Mouse (Mus musculus) Patski (cell line): ENCODE results near the gene Mbnl2. TPM values are rescaled to one million over a fixed set of nuclear protein-coding genes. Genes with fewer than 3 reads are reported as not detected.

Experiments used
- ATAC-seq: fragments of 100-300 bp; one replicate; pipeline ENCODE4 v1.8.0; 2021
- CTCF ChIA-PET: fragments of 350-600 bp; sonication (Branson Sonifier 250); formaldehyde crosslinking; loops from one replicate; lab custom pipeline; 2022; ENCODE audit warnings: inconsistent platforms; lab: Charles Lee
- POLR2A ChIA-PET: fragments of 350-600 bp; sonication (Branson Sonifier 250); formaldehyde crosslinking; loops from one replicate; lab custom pipeline; 2022; ENCODE audit warnings: antibody characterized with exemption, inconsistent platforms; lab: Charles Lee
- DNase-seq: peaks from one replicate; pipeline ENCODE4 v3.0.0-alpha.2; 2011; ENCODE audit warnings: low read depth, low spot score
- H3K27me3 ChIP-seq: fragments of 371-371 bp; one replicate; pipeline ENCODE4 v1.5.1; 2021
- CTCF ChIP-seq: fragments of 100-300 bp; IDR thresholded peaks from one replicate; pipeline ENCODE4 v1.5.1; 2021
- in situ Hi-C: fragments of 300-500 bp; cut with MboI; formaldehyde crosslinking; loops from 3 replicates; pipeline ENCODE4 v1.11.1; 2018; ENCODE audit warnings: low pct_unique_long_range_greater_than_20kb, mixed read lengths
- polyA plus RNA-seq: library from polyadenylated mRNA; unstranded; gene quantifications from one replicate; pipeline ENCODE4 v1.2.3, GENCODE M21; 2021

Gene Mbnl2
- polyA plus RNA-seq, 1 experiment from 2014 or later: 132 TPM

DNA sequence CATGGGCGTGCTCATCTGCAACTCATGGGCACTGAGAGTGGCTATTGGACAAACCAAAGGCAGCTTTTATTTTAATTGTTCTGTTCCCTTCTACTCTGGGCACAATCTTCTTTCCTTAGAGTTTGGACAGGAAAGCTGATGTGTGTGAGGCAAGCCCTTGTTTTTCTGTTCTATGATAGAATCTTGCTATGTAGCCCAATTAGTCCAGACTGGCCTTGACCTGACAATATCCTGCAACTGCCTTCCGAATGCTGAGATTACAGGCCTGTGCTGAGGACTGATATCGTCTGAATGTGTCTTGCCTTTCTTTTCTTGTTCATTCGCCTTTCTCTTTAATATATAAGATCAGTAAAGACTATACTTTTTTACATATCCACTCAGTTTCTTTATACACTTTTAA is 4.8 kb upstream of the Mbnl2 start:
- in situ Hi-C loops: loop anchor here (5.0 to 25.0 kb wide), 2 partner anchors 207 to 392 kb away; partner anchors contain the start of gene Rap2a
- no peak for DNase-seq
- no peak for TF ChIP-seq CTCF
- H3K27me3 ChIP-seq: no peaks in the 10 kb centered on the region
- POLR2A ChIA-PET: no interaction called here
- no peak for ATAC-seq
- CTCF ChIA-PET: interaction anchor here (1.2 kb wide), 1 partner anchor 28 kb away, joined by 3 read pairs; no protein-coding TSS in a partner anchor

DNA sequence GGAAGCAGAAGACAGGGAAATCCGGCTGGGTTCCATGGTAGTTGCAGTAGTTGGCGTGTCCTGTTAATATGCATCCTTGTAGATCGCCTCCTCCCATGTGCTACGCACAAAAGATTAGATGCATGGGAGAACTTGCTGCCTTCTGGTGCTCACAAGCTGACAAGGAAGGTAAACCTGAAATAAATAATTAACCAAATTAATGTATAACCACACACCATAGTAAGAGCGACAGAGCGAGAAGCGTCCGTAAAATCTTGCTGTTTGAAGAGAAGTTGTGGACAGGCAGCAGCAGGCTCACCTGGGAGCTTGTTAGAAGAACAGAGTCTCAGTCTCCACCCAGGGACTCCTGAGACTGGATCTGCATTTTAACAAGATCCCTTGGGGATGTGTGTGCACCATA is 4.4 kb upstream of the Mbnl2 start:
- ATAC-seq (no peak), DNase-seq (no peak)
- ChIA-PET POLR2A (no interaction called here), CTCF (interaction anchor here (1.2 kb wide), 1 partner anchor 28 kb away, joined by 3 read pairs; no protein-coding TSS in a partner anchor)
- H3K27me3 ChIP-seq: no peaks in the 10 kb centered on the region
- no peak for TF ChIP-seq CTCF
- in situ Hi-C loops: loop anchor here (5.0 to 25.0 kb wide), 2 partner anchors 206 to 391 kb away; partner anchors contain the start of gene Rap2a

DNA sequence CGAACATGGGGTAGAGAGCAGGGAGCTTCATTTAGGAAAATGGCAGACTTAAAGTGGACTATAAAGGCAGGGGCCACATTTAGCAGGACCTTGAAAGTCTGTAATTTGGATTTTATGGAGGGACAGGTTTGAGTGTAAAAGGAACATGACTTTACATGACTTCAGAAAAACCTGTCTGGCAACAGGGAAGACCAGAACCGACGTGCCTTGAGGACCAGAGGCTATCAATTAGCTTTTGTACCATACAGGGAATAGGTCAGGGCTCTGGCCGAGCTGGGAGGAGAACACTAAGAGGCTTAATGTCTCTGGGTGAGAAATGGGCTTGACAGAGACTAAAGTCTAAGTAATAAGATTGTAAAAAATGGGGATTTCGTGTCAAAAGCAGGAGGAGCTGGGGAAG is 1.7 kb upstream of the Mbnl2 start:
- ChIA-PET POLR2A (interaction anchor here (1.0 kb wide), 1 partner anchor 9 kb away, joined by 3 read pairs; no protein-coding TSS in a partner anchor), CTCF (interaction anchor here (1.5 to 2.7 kb wide), 2 partner anchors 10 to 124 kb away, joined by 8 to 11 read pairs; no protein-coding TSS in a partner anchor)
- in situ Hi-C loops: loop anchor here (5.0 to 25.0 kb wide), 2 partner anchors 204 to 389 kb away; partner anchors contain the start of gene Rap2a
- TF ChIP-seq CTCF: no peak
- DNase-seq (no peak), ATAC-seq (no peak)
- H3K27me3 ChIP-seq: no peaks in the 10 kb centered on the region

DNA sequence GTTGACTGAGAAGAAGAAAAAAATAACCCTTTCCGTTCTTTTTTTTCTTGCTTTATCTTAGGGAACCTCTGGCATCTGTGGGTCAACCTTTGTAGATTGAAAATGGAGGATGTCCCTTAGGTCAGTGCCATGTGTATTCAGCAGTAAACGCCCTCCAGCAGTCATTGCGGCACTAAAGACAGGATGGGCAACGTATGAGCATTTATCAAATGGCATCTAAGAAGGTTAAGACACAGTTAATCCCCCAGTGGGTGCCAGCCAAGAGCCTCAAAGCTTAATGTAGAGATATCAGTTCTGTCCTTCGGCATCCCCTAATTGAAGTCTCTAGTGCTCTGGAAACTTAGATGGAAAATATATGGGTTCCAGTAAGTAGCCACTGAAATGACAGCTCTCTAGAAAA is 723 bp upstream of the Mbnl2 start:
- H3K27me3 ChIP-seq: no peaks in the 10 kb centered on the region
- in situ Hi-C loops: loop anchor here (5.0 to 25.0 kb wide), 4 partner anchors 48 to 388 kb away; partner anchors contain the start of gene Rap2a
- ATAC-seq: no peak
- DNase-seq: no peak
- TF ChIP-seq CTCF: no peak
- POLR2A ChIA-PET: interaction anchor here (0.9 kb wide), 1 partner anchor 63 kb away, joined by 4 read pairs; no protein-coding TSS in a partner anchor
- CTCF ChIA-PET: interaction anchor here (1.2 to 1.5 kb wide), 3 partner anchors 8 to 18 kb away, joined by 3 to 4 read pairs (median 4); no protein-coding TSS in a partner anchor

- DNase-seq: no peak
Measured at GRCm38 (mm10) chr14:120276343-120277080, 1.0 kb downstream of the Mbnl2 start.

DNA sequence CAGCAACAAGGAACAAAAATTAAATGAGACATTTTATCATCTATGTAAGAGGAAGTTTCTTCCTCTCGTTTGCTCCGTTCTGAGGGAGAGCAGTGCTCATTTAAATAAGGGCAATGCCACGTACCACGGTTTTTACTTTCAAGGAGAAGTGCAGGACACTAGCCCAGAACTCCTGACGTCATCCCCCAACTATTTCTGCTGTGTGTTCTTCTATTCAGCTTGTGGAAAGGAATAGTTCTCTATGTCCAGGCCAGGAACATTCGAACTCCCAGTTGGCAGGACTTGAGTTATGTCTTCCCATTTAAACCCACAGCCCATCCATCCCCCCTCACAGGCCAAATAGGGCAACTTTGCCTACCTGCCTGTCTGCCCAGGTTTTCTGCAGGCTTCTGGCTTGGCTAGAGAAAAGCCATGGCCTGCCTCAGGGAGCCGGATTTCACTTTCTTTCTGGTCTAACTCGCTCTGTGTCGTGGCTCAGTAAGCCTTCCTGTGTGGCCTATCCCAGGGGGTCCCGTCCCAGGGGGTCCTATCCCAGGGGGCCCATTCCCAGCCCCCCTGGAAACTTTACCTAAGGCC is 1.7 kb downstream of the Mbnl2 start:
- CTCF ChIA-PET: interaction anchor here (2.6 kb wide), 1 partner anchor 121 kb away, joined by 8 read pairs; no protein-coding TSS in a partner anchor
- POLR2A ChIA-PET: no interaction called here
- H3K27me3 ChIP-seq: no peaks in the 10 kb centered on the region
- no peak for TF ChIP-seq CTCF
- in situ Hi-C loops: loop anchor here (5.0 kb wide), 2 partner anchors 45 to 100 kb away; no protein-coding TSS in a partner anchor
- DNase-seq: no peak
- peak; percentile 32 for ATAC-seq

More at GRCm38 (mm10) chr14:120276343-120277080, 1.0 kb downstream of the Mbnl2 start:
- H3K27me3 ChIP-seq: no peaks in the 10 kb centered on the region
- ChIA-PET POLR2A (interaction anchor here (1.8 kb wide), 1 partner anchor 96 kb away, joined by 5 read pairs; no protein-coding TSS in a partner anchor), CTCF (interaction anchor here (2.6 kb wide), 1 partner anchor 122 kb away, joined by 8 read pairs; no protein-coding TSS in a partner anchor)
- no peak for TF ChIP-seq CTCF
- in situ Hi-C loops: loop anchor here (5.0 kb wide), 2 partner anchors 46 to 101 kb away; no protein-coding TSS in a partner anchor
- no peak for ATAC-seq

GRCm38 (mm10) chr14:120278290-120279244 is 3.1 kb downstream of the Mbnl2 start:
- no peak for ATAC-seq
- in situ Hi-C loops: loop anchor here (5.0 kb wide), 2 partner anchors 44 to 99 kb away; no protein-coding TSS in a partner anchor
- CTCF ChIA-PET: interaction anchor here (0.9 to 2.6 kb wide), 5 partner anchors 13 to 120 kb away, joined by 3 to 8 read pairs (median 3); no protein-coding TSS in a partner anchor
- DNase-seq: no peak
- H3K27me3 ChIP-seq: no peaks in the 10 kb centered on the region
- TF ChIP-seq CTCF: no peak
- POLR2A ChIA-PET: interaction anchor here (1.0 to 1.4 kb wide), 4 partner anchors 8 to 30 kb away, joined by 3 to 5 read pairs (median 3); no protein-coding TSS in a partner anchor

DNA sequence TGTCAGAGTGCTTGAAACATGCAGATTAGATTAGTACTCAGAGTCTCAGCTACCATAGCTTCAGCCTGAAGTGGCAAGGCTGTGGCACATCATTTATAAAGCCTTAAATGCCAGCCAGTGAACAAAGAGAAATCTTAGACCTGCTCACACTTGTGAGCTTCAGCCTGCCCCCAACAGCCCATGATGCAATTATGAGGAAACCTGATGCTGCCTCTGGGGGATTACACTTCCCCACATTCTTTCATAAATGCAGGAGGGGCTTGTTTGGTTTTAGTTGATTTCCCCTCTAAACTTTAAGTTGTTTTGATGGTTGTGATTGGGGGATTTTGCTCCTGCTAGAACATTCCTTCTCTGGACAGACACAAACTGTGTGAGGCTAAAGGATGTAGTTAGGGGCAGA is 4.7 kb downstream of the Mbnl2 start:
- in situ Hi-C loops: no loop called here
- POLR2A ChIA-PET: no interaction called here
- ATAC-seq (no peak), DNase-seq (no peak)
- H3K27me3 ChIP-seq: no peaks in the 10 kb centered on the region
- CTCF ChIA-PET: interaction anchor here (0.9 to 1.2 kb wide), 4 partner anchors 12 to 88 kb away, joined by 3 read pairs; no protein-coding TSS in a partner anchor
- no peak for TF ChIP-seq CTCF

- ATAC-seq (no peak), DNase-seq (no peak)
- ChIA-PET CTCF (no interaction called here), POLR2A (no interaction called here)
- in situ Hi-C loops: no loop called here
- no peaks in the 10 kb centered on the region for H3K27me3 ChIP-seq
- TF ChIP-seq CTCF: no peak
Measured at GRCm38 (mm10) chr14:120283787-120284186, 8.3 kb downstream of the Mbnl2 start.
